Mouse (Mus musculus) kidney, postnatal 25 days (tissue): ENCODE measurements at regions not wholly inside any gene's neighbourhood (a gene's known extent, or its start where the extent isn't known, plus 50 kb on each side); places are given as distances from the start of the nearest gene placed in this dataset.

Source experiments
- DNase-seq, 2 experiments: peaks; one replicate each; pipeline ENCODE4 v3.0.0; 2021; ENCODE audit warnings: mixed read lengths in 2 of 2

DNA sequence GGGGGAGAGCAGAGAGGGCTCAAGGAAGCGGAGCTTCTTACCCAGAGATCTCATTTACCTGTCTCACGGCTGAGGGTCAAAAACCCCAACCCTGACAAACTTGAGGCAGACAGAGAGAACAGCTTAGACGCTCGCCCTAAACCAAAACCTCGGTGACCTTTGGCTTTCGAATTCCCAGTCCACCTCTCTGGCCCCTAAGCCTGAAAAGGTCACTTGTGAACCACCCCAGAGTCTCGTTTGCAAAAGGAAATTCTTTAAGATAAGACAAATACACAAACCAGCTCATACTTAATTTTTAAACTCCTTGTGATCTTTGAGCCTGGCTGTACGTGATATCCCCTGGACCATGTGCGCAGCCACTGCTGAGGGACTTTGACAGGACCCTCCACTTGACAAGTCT, 250.2 kb upstream of the Dio3 start:
- no peak for DNase-seq

DNA sequence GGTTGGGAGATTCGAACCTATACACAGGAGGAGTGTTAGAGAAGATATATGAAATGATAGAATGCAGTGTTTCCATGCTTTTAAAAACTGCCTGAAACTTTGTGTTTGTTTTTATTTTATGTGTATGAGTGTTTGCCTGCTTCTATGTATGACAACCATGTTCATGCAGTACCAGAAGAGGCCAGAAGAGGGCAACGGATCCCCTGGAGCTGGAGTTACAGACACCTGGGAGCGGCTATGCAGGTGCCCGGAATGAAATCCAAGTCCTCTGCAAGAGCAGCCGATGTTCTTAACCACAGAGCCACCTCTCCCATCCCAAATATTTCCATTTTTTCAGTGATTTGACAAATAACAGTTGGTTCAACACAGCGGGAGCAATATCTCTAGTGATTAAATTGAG, 247.5 kb upstream of the Dio3 start:
- DNase-seq: peak in 1 of 2 experiments; percentile 63

DNA sequence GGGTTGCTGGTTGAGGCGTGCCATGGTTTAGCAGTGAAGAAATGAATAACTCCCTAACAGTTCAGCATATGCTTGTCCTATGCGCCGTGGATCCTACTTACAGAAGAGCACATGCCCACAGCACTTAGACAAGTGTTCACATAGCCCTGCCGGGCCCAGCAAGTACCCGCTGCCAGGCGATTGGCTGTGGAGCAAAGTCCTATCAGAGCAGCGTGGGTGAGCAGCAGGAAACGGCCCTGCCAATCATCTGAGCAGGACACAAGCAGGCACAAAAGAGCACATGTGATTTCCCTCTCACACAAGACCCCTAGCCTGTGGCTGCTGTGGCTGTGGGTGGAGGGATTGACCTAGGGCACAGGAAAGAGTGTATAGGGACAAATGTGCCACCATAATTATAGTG, 243.7 kb upstream of the Dio3 start:
- no peak for DNase-seq

DNA sequence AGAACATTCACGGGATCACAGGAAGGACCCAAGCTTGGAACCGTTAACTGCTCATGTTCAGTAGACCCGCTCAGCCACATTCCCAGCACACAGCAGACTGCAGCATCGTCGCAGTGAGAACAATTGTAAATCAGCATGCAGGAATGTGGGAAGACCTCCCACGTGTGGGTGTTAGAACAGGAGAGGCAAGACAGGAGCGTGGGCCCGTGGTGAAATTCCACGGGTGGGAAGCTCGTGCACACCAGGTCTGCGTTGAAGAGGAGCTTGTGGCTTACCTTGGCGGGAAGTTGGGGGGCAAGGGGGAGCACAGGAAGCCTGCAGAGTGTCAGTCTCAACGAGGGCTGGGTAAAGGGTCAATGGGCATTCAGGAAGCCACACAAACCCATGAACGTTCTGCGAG, 238.2 kb upstream of the Dio3 start:
- no peak for DNase-seq

DNA sequence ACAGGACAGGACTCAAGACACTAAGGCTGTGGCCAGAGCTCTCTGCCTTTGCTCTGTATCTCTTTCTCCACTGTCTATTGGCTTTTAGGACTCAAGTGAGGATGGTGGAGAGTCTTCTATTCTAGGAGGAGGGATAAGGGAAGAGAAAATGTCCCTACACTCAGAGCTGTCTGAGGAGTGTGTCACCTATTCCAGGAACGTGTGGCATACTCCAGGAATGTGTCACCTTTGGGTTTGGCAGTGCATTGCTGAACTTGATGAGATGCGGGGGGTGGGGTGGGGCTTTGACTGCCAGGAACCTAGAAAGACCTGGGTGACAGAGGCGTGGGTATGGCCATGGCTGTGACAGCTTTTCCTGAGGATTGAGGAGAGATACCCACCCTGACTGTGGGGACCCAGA, 237.1 kb upstream of the Dio3 start:
- no peak for DNase-seq

DNA sequence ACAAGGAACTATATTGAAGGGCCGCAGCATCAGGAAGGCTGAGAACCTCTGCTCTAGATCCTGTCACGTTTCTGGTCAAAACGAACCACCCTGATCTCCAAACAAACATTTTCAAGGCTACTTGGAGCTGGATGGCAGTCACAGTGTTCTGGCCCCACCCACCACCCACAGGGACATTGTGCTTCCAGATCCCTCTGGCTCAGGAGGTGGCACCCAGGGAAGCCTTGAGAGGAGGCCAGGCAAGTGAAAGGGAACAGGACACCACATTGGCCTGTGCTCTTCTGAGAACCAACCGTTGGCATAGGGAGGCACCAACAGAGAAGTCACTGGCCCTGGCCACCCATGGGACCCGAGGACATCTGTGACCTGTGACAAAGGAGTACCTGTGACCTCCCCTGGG, 234.6 kb upstream of the Dio3 start:
- no peak for DNase-seq

DNA sequence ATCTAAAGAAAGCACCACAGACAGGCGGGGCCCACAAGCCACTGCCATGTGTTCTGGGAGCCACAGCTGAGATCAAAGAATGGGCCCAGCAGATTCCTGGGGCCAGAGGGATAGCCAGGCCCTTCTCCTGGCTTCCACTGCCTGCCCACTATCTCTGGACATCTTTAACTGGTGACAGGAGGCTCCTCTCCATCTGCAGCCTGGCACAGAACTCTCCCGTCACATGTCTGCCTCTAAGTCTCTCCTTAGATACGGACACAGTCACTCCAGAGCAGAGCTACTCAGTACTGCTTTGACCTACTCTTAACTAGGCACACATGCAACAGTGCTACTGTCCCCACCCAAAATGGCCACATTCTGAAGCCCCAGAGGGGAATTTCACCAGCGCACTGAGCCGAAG, 234.1 kb upstream of the Dio3 start:
- DNase-seq: no peak

DNA sequence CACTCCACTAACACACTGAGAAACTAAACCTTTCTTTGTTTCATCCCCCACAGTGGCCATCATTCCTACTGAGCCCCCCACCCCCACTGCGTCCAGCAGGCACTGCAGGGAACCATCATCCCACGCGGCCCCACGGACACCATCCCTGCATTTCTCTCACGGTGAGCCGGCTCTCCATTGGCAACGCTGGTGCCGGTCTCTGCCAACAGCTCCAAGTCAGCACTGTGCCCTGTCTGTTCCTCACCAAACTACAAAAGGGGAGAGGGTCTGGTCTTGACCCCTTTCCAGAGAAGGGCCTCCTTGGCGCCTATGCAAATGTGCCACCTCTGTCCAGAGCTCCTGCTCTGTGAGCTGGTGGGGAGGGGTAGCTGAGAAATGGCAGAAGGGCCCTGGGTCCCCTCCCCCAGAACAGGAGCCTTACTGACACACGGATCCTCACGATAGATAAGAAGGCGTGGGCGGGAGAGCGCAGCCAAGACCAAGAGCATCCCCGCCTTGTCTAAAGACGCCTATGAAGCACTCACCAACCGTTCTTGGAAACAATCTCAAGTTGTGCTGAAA, 233.0 kb upstream of the Dio3 start:
- no peak for DNase-seq

DNA sequence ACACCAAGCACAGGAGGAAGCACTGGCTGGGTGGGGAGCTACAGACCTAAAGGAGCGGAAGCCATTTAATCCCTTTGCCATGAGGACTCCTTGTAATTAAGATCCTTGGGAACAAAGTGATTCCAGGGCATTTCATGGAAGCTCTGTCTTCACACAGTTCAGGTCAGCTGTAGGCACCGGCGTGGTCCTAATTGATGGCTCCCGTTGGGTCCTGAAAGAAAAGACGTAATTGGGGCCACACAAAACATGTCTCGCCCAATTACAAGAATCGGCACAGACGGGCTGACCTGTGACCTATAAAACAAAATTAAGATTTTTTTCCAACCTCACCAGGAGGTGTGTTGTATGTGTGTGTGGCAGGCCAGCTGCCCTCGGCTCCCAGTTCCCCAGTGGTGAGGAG, 232.3 kb upstream of the Dio3 start:
- DNase-seq: no peak

DNA sequence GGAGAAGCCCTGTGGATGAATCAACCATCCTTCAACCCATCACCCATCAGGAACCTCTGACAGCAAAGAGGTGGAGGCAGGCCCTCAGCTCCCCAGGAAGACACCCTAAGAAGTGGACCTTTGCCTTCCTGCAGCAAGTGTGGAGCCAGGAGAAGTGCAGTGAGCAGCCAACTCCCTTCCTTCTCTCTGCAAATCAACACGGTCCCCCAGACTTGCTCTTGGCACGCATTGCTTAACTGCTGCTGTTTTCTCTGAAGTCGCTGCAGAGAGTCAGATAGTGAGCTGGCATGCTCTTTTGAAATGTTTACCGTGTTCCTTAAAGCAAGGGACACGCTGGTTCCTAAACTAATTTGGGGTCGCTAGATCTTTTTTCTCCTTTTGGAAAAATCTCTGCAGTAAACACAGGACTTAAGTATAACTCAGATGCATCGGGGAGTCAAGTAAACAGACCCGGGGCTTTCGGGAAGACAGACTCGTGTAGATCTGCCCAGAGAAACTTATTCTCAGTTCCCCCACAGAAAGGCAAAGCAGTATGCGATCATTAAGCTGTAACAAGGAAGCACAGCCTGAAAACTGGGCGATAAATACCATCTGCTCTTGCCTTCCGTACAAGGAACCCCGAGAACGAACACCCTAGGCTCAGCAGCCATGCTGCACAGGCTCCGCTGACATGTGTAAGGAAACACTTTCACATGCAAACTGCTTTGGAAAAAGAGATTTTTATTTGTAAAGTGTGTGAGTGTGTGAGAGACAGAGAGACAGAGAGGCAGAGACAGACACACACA, 231.2 kb upstream of the Dio3 start:
- no peak for DNase-seq

DNA sequence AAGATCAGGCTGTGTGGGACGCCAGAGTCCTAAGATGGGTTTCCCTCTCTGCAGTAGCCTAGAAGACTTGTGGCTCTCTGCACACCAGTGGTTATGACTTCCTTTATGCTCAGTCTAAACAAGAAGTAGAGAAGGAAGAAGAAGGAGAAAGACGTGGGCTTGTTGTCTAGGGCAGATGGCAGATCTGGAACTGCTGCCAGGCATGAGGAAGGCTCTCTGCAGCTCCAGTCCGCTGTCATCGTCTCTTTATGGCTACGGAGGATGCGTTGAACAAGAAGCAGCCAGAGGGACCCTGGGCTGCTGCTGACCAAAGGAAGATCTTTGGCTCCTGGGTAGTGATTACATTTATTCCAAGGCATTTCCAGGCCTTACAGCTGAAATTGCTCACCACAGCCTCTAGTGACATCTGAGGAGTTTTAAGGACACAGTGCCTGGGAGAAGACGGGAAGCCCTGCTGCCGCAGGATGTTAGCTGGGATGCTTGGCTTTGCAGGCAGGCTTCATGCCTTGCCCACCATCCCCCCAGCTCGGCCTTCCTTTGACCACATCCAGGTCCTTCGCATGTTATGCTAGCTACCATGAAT, 229.6 kb upstream of the Dio3 start:
- DNase-seq: no peak

DNA sequence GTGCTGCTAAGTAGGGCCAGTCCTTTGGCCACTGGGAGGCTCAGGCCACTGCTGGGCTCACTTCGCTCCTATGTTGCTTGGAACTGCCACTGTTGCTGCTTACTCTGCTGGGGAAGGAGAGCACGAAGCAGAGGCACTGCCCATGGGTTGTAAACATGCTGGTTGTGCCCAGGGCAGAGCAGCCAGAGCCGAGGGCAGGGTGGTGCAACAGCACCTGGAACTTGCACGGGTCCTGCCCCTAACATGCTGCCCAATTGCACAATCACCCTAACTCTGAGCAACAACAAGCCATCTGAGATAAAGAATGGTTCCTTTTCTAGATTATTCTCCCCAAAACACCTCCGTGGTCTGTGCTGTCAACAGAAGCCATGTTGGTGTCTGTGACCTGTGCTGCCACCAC, 219.5 kb upstream of the Dio3 start:
- DNase-seq: no peak

DNA sequence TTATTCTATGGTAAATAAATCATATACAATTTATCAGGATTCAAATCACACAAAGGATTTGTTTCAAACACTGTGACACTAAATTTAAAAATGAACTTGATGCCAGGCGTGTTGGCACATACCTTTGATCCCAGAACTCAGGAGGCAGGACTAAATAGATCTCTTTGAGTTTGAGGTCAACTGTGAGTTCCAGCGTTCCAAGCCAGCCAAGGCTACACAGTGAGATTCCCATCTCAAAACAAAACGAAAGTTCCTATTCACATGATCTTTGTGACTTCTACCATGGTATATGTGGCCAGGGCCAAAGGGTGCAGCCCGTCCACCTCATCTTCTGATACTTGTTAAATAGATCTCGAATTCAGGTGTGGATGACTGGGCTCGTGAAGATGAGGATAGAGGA, 216.9 kb upstream of the Dio3 start:
- no peak for DNase-seq

DNA sequence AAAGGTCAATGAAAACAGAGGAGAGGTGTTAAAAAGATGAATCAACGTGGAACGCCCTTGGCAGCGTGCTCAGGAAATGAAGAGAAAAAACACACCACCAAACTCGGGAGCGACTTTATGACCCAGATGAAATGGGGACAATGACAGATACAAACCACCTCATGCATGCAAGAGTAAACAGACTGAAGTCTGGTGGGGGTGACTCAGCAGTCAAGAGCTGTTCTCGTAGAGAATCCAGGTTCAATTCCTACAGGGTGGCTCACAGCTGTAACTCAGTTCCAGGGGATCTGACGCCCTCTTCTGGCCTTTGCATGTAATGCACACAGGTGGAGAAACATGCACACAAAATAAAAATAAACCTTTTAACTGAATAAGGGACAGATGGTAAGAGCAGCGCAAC, 215.9 kb upstream of the Dio3 start:
- no peak for DNase-seq

DNA sequence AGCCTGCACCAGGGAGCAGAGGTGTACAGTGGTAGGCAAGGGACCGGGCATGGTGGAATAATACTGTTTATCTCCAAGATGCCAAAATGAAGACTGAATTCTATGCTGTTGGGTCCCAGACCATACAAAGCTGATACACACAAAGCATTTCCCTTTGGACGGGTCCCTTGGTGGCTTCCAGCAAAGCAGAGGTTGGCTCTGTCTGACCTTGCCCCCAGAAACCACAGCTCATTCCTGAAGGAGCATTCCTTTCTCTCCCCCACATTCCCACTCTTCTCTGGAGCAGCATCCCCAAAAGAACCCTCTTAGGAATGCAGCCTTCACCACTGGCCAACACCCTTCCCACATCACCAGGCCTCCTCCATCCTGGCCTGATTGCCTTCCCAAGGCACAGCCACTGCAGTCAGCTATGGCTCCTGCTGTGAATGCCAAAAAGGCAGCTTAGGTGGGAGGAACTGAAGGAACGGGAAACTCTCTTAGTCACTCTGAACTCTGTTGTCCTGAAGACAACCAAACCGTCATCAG, 212.4 kb upstream of the Dio3 start:
- DNase-seq: no peak

DNA sequence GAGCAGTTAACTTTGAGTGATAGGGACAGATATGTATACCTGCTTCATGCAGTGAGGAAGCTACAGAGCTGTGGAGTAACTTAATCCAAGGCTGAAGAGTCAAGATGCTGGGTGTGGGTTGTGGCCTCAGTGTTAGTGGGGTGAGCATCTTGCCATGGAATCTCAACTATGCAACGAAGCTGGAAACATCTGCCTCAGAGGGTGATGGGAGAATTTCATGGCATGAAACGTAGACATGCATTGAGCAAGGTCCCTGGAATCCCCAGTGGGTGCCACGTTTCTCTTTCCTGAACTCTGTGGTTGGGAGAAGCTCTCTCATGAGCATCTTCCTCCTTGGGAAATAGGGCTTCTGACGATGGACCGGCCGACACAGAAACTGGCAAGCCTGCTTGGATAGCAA, 208.4 kb upstream of the Dio3 start:
- no peak for DNase-seq

DNA sequence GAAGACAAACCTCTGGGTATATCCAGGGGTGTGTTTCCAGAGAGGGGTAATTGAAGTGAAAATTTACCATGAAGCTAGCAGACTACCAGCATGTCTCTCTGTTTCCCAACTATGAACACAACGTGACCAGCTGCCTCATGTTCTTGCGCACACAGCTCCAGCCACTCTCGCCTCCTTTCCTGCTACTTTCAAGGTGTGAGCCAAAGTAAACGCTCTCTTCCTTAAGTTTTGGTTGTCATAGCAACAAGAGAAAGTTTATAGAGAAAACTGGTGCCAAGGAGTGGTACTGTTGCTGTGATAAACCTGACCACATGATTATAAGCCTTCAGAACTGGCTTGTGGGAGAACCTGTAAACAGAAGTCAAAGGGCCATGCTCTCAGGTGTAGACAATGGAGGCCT, 207.0 kb upstream of the Dio3 start:
- no peak for DNase-seq

DNA sequence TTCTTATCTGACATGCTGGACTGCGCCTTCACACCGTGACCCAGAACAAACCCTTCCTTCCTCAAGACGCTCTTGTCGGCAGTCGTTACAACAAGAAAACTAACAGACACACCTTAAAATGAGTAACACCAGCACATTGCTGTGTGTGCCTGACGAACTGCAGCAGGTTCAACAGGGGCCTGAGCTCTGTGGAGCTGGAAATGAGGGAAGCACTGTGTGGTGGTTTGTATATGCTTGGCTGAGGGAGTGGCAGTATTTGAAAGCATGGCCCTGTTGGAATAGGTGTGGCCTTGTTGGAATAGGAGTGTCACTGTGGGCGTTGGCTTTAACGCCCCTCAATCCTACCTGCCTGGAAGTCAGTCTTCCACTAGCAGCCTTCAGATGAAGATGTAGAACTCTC, 203.9 kb upstream of the Dio3 start:
- DNase-seq: no peak

DNA sequence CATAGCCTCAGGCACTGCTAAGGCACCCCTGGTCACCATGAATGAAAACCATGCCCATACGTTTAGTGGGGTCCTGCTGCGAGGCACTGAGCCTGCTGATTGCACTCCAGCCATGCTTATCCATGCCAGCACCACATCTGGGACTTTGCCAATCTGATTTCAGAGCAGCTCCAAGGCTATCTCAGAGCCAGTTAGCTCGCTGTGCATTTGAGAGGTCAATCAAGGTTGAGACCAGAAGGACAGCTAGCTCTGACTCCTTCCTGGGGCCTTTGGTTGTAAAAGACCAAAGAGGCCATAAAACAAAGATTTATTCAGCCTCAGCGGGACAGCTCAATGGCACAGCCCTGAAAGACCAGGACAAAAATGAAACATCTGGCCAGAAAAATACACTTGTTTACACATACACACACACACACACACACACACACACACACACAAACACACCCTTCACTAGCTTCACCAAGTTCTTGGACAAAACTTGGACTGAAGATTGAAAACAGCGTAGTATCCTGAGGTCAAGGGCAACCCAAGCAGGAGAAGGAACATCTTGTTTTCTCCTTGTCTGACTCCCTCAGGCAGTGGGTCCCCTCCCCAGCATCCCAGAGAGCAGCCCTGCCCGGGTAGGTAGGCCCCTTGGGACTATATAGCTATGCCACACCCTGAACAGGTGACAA, 201.5 kb upstream of the Dio3 start:
- DNase-seq: peak; percentile 44 to 61

DNA sequence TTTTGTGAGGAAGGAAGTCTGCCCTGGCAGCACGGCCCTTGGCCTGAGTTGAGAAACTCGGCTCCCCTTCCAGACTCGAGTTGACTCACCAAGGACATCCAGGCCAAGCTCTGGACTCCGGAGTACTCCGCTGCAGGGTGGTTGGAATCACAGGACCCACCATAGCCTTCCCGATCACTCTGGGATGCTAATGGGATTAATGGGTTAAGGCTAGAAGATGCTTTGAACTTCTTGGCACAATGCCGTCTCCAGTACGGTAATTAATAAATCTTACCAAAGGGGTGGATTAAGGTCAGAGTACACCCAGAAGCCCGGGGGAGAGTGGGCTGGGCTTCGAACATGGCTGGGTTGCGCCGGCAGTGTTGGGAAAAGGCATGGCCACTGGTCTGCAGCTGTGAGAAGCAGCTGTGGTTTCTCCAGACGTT, 200.8 kb upstream of the Dio3 start:
- DNase-seq: peak; percentile 56 to 76

DNA sequence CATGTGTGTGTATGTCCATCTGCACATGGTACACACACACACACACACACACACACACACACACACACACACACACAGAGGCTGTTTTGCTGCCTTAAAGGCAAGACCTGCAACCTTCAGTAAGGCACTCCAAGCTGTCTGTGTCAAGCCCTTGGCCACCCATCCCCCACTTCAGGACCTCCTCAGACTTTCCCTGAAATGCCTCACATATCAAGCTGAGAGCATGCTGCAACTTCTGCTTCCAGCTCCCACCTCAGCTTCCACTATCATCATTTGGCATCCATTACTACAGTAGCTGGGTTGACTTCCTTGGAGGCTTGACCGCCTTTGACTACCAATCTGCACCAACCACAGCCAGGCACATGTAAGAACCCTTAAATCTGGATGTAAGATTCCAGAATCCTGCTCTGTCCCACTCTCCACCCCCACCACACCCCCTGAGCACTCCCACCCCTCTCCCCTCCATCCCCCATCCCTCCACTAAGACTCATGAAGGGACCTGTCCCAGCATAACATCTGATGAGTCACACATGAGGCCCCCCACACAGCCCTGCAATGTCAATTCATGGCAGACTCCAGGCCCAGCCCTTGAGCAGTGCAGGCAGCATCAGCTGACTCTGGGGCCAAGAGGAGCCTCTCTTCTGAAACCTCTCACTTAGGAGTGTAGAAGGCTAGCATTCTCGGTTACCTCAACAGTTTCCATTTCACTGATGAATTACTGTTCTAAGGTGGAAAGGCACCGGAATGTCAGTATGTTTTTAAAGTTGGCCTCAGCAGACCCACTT, 196.8 kb upstream of the Dio3 start:
- DNase-seq: no peak

DNA sequence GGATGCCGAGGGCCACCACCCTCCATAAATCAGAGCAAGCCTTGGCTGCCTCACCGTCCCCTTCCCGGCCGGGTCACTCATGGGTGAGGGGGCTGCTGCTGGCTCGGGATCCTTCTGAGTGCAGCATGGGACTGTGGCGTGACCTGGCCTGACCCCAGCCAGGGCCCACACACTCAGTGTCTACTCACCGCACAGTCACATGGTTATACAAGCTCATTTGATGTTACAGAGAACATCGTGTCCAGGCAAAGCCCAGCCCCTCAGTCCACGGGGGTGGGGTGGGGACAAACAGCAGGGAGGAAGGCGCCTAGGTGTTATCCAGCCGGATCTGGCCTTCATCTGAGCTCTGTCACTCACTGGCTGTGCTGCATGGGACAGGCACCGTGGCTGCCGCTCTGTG, 195.9 kb upstream of the Dio3 start:
- DNase-seq: peak; percentile 41 to 76

DNA sequence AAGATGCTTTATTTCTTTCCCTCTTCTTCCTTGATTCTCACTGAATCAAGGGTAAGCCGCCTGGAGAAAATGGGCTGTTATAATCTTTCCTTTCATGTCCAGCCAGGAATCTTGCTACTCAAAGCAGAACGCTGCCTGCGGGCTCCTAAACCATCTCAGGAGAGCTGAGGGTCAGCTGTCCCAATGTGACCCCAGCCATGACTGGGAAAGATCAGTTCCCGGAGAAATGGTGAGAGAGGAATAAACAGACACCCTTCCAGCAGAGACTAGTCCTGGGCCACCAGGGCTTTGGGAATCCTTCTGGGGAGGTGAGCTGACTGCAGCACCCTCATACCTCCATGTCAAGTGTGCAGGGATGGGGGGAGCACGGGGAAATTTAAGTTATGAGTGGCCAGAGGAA, 195.4 kb upstream of the Dio3 start:
- DNase-seq: no peak
